Mouse (Mus musculus): ENCODE measurements around the gene Inafm2.

DNA sequence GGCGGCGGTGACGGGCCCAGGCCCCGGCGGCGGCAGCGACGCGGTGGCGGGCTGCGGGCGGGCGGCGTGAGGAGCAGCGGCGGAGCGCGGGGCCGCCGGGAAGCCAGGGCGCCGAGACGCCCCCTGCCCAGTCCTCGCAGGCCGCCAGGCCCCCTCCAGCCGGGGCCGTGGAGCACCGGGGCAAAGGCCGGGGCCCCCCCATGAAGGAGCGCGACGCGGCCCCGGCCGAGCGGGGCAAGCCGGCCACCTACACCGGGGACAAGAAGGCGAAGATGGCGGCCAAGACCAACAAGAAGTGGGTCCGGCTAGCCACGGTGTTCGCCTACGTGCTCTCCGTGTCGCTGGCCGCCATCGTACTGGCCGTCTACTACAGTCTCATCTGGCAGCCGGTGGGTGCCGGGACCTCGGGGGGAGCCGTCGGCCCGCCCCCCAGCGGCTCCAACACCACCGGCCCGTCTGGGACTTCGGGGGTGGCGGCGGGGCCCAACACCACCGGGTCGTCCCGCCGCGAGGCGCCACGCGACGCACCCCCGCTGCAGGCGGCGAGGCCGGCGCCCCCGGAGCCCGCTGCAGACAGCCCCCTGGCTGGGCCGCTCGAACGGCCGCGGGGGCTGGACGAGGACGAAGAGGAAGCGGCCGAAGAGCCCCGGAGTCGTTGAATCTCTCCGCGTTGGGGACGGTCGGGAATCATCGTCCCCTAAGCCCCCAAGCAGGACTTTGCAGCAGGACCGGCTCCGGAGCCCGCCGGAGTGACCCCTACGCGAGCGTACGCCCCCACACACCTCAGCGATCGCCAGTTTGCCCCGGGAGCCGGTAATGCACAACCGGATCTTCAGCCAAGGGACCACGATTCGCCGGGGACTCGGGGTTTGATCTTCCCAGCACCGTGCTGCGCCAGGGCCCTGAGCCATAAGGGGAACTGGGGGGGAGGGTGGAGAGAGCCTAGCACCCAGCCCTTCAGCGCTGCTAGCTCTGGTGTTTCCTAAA, 650 bp downstream of the Inafm2 start:
- TF ChIP-seq CTCF (IDR thresholded peaks at IDR 0.05; ENCODE audit: extremely low read depth, insufficient read depth, insufficient read length, insufficient replicate concordance): no peak
- no peak for TF ChIP-seq POLR2A (IDR thresholded peaks at IDR 0.05; ENCODE audit: low read depth, low read length)

Measured in spleen, adult 2 months (tissue).